Mouse (Mus musculus): ENCODE data around the gene P3h2. TPM values are rescaled to one million over a fixed set of nuclear protein-coding genes. Genes with fewer than 3 reads are reported as not detected.

P3h2 gene
- polyA plus RNA-seq, 1 experiment from 2014 or later = 9.6 TPM

DNA sequence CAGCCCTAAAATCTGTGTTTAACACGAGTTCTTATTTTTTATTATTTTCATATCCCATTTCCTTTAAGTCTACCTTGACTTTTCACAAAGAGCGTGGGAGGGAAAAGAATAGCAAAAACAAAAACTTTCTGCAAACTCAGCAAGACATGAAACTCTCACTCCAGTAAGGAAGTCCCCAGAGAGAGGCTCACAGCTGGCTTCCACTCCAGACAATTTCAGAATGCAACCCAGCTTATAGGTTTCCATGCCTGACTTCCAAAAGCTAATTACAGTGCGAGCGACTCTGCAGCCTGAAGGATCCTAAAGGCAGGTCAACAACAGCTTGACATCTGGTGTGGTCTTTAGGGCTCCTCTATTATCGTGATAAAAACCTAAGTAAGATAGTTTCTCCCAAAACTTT is 70.5 kb downstream of the P3h2 start:
- WGBS = 52% methylated on average over 5 of the region's 5 CpGs
- Histone ChIP-seq H3K4me2 (replicated peaks; ENCODE audit: low read depth, low read length) (no peak overlapping the region), H3K36me3 (ENCODE audit: control insufficient read depth, insufficient read depth, low read length) (no peaks in the 10 kb centered on the region), H3K4me3 (ENCODE audit: low read depth, low read length) (no peak overlapping the region), H3K27me3 (ENCODE audit: control insufficient read depth, insufficient read depth, low read length) (no peaks in the 10 kb centered on the region), H3K4me1 (ENCODE audit: control insufficient read depth, insufficient read depth, low read length) (peaks cover 10% of the 10 kb centered on the region; the same call in 1 of the 2 replicates), H3K27ac (ENCODE audit: low read length) (peak overlapping the region; percentile 71; the same call in 1 of the 2 replicates), H3K9ac (replicated peaks; ENCODE audit: low read depth, low read length) (no peak overlapping the region), H3K9me3 (ENCODE audit: control insufficient read depth, low read depth, low read length) (peaks cover 4% of the 10 kb centered on the region; the same call in 1 of the 2 replicates)
- peak; percentile 42; the same call in 1 of the 2 replicates for ATAC-seq (ENCODE audit: insufficient number of reproducible peaks, insufficient read depth, low FRiP score, low read depth)

DNA sequence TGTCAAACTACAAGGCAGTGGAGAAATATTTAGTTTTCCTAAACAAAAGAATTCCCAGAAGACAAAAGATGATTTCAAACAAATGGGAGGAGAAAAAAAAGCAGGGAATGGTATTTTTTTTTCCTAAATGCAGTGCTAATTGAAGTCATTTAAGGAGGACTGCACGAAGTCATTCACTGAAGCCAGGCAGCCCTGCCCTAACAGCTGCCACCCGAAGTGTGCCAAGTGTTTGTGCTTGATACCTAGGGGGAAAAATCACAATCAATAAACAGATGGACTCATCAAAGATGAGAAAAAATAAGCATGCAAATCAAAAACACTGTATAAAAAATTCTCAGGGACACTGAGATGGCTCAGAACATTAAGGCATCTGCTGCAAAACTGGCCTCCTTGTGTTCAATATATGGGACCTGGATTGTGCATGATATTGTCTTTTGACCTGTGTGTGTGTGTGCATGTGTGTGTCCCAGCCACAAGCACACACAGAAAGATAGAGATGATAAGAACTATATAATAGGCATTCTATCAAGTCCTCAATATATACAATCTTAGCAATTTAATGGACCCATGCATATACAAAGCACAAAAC is 76.1 kb downstream of the P3h2 start:
- Histone ChIP-seq H3K36me3 (ENCODE audit: control insufficient read depth, insufficient read depth, low read length) (no peaks in the 10 kb centered on the region), H3K9me3 (ENCODE audit: control insufficient read depth, low read depth, low read length) (peaks cover 4% of the 10 kb centered on the region; the same call in 1 of the 2 replicates), H3K4me1 (ENCODE audit: control insufficient read depth, insufficient read depth, low read length) (peaks cover 15% of the 10 kb centered on the region; the same call in 1 of the 2 replicates), H3K27me3 (ENCODE audit: control insufficient read depth, insufficient read depth, low read length) (no peaks in the 10 kb centered on the region), H3K4me3 (ENCODE audit: low read depth, low read length) (no peak overlapping the region), H3K27ac (ENCODE audit: low read length) (peak overlapping the region; percentile 45; the same call in 1 of the 2 replicates), H3K4me2 (replicated peaks; ENCODE audit: low read depth, low read length) (no peak overlapping the region), H3K9ac (replicated peaks; ENCODE audit: low read depth, low read length) (no peak overlapping the region)
- no peak for ATAC-seq (ENCODE audit: insufficient number of reproducible peaks, insufficient read depth, low FRiP score, low read depth)
- WGBS = 28% methylated on average over 2 of the region's 2 CpGs

DNA sequence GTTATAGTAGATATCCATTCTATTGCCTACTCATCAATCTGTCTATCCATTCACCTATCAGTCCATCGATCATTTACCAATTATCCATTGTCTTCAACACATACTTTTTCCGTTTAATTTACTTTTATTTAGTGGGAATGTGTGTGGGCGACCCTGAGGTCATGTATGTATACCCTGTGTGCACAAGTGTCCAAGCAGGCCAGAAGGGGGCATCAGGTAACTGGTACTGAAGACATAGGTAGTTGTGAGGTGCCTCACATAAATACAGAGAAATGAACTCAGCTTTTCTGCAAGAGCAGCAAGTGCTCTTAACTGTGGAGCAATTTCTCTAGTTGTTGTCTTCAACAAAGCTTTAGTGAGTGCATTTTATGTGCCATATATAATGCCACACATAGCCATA is 79.2 kb downstream of the P3h2 start:
- ATAC-seq (ENCODE audit: insufficient number of reproducible peaks, insufficient read depth, low FRiP score, low read depth) = no peak
- no peaks in the 10 kb centered on the region for H3K9me3 ChIP-seq (ENCODE audit: control insufficient read depth, low read depth, low read length)
- no peaks in the 10 kb centered on the region for H3K36me3 ChIP-seq (ENCODE audit: control insufficient read depth, insufficient read depth, low read length)
- no peak overlapping the region for H3K9ac ChIP-seq (replicated peaks; ENCODE audit: low read depth, low read length)
- peaks cover 24% of the 10 kb centered on the region; the same call in 1 of the 2 replicates for H3K4me1 ChIP-seq (ENCODE audit: control insufficient read depth, insufficient read depth, low read length)
- H3K27ac ChIP-seq (ENCODE audit: low read length) = no peak overlapping the region
- no peaks in the 10 kb centered on the region for H3K27me3 ChIP-seq (ENCODE audit: control insufficient read depth, insufficient read depth, low read length)
- H3K4me2 ChIP-seq (replicated peaks; ENCODE audit: low read depth, low read length) = no peak overlapping the region
- WGBS = 76% methylated on average over 3 of the region's 3 CpGs
- no peak overlapping the region for H3K4me3 ChIP-seq (ENCODE audit: low read depth, low read length)

DNA sequence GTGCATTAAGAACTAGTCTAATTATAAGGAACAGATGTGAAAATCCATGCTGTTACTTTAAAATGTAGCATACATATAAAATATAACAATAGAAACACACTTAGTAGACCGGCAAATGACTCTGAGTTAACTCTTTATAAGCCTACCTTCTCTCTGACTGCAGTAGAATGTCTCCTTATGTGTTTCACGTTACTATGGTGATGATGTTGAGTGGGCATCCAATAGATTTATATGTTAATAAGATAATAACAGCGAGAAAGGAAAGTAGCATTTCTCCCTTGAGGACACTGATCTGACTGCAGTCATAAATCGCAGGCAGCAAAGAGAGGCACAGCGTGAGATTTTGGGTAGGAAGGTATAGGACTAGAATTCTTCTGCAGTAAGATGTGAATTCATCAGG is 81.0 kb downstream of the P3h2 start:
- no peak overlapping the region for H3K27ac ChIP-seq (ENCODE audit: low read length)
- H3K4me3 ChIP-seq (ENCODE audit: low read depth, low read length) = no peak overlapping the region
- ATAC-seq (ENCODE audit: insufficient number of reproducible peaks, insufficient read depth, low FRiP score, low read depth) = no peak
- H3K9me3 ChIP-seq (ENCODE audit: control insufficient read depth, low read depth, low read length) = no peaks in the 10 kb centered on the region
- no peaks in the 10 kb centered on the region for H3K36me3 ChIP-seq (ENCODE audit: control insufficient read depth, insufficient read depth, low read length)
- H3K27me3 ChIP-seq (ENCODE audit: control insufficient read depth, insufficient read depth, low read length) = no peaks in the 10 kb centered on the region
- no peak overlapping the region for H3K4me2 ChIP-seq (replicated peaks; ENCODE audit: low read depth, low read length)
- no peak overlapping the region for H3K9ac ChIP-seq (replicated peaks; ENCODE audit: low read depth, low read length)
- 76% methylated on average over 5 of the region's 5 CpGs for WGBS
- peaks cover 24% of the 10 kb centered on the region; the same call in 1 of the 2 replicates for H3K4me1 ChIP-seq (ENCODE audit: control insufficient read depth, insufficient read depth, low read length)

DNA sequence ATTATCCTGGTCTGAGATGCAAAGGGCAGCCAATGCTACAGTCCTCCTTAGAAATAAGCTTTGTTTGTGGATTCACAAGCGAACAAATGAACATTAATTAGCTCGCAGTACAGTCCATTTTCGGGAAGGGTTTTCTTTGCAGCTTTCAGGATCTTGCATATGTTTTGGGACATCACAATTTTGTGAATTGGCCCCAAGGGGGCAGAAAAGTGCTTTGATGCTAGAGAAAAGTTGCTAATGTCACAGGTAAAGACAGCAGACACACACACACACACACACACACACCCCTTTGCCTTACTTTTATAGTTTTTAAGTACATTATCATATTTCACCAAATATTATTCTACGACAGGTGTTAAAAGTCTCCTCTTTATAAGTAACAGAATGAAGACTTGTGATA is 82.2 kb downstream of the P3h2 start:
- 63% methylated on average over 4 of the region's 4 CpGs for WGBS
- H3K9me3 ChIP-seq (ENCODE audit: control insufficient read depth, low read depth, low read length) = no peaks in the 10 kb centered on the region
- no peak for ATAC-seq (ENCODE audit: insufficient number of reproducible peaks, insufficient read depth, low FRiP score, low read depth)
- peak overlapping the region; percentile 18; the same call in 1 of the 2 replicates for H3K27ac ChIP-seq (ENCODE audit: low read length)
- no peaks in the 10 kb centered on the region for H3K36me3 ChIP-seq (ENCODE audit: control insufficient read depth, insufficient read depth, low read length)
- peaks cover 19% of the 10 kb centered on the region for H3K4me1 ChIP-seq (ENCODE audit: control insufficient read depth, insufficient read depth, low read length)
- H3K4me3 ChIP-seq (ENCODE audit: low read depth, low read length) = no peak overlapping the region
- H3K4me2 ChIP-seq (replicated peaks; ENCODE audit: low read depth, low read length) = no peak overlapping the region
- no peaks in the 10 kb centered on the region for H3K27me3 ChIP-seq (ENCODE audit: control insufficient read depth, insufficient read depth, low read length)
- H3K9ac ChIP-seq (replicated peaks; ENCODE audit: low read depth, low read length) = no peak overlapping the region

DNA sequence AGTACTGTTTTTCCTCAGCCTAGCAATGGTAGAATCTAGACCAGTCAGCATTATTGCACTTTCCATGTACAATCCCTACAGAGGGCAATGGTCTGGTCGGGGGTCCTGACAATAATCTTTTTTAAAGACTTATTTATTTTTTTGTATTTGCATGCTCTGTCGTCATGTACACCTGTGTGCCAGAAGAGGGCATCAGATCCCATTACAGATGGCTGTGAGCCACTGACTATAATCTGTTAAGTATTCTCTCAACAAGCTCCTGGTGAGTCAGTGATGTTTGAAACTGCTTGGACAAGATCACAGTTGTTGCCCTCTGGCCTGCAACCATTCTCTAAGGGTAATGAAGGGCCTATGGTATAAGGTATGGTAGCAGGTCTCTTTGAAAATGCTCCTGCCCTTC is 83.8 kb downstream of the P3h2 start:
- H3K9ac ChIP-seq (replicated peaks; ENCODE audit: low read depth, low read length) = no peak overlapping the region
- no peak overlapping the region for H3K4me2 ChIP-seq (replicated peaks; ENCODE audit: low read depth, low read length)
- no peak overlapping the region for H3K4me3 ChIP-seq (ENCODE audit: low read depth, low read length)
- no peaks in the 10 kb centered on the region for H3K36me3 ChIP-seq (ENCODE audit: control insufficient read depth, insufficient read depth, low read length)
- H3K9me3 ChIP-seq (ENCODE audit: control insufficient read depth, low read depth, low read length) = no peaks in the 10 kb centered on the region
- H3K4me1 ChIP-seq (ENCODE audit: control insufficient read depth, insufficient read depth, low read length) = peaks cover 19% of the 10 kb centered on the region
- WGBS = 58% methylated on average over 2 of the region's 2 CpGs
- no peaks in the 10 kb centered on the region for H3K27me3 ChIP-seq (ENCODE audit: control insufficient read depth, insufficient read depth, low read length)
- no peak overlapping the region for H3K27ac ChIP-seq (ENCODE audit: low read length)
- no peak for ATAC-seq (ENCODE audit: insufficient number of reproducible peaks, insufficient read depth, low FRiP score, low read depth)

DNA sequence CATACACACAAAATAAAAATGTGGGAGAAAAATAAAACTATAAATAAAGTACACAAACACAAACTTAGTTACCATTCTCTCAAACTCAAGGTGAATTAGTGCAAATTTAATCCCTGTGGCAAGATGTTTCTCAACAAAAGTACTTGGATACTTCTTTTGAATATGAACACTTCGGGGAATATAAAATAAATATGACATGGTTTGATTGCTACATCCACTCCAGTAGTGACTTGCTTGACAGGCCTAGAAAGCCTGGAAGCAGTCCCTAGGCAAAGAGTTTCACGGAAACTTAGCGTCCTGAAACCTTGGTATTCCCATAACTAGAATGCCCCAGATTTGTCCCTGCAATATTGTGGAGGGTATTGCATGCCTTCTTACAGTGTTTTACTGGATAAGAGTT is 99.8 kb downstream of the P3h2 start:
- Histone ChIP-seq H3K4me2 (replicated peaks; ENCODE audit: low read depth, low read length) (no peak overlapping the region), H3K4me1 (ENCODE audit: control insufficient read depth, insufficient read depth, low read length) (no peaks in the 10 kb centered on the region), H3K4me3 (ENCODE audit: low read depth, low read length) (no peak overlapping the region), H3K27me3 (ENCODE audit: control insufficient read depth, insufficient read depth, low read length) (no peaks in the 10 kb centered on the region), H3K9me3 (ENCODE audit: control insufficient read depth, low read depth, low read length) (no peaks in the 10 kb centered on the region), H3K36me3 (ENCODE audit: control insufficient read depth, insufficient read depth, low read length) (no peaks in the 10 kb centered on the region), H3K27ac (ENCODE audit: low read length) (no peak overlapping the region), H3K9ac (replicated peaks; ENCODE audit: low read depth, low read length) (no peak overlapping the region)
- ATAC-seq (ENCODE audit: insufficient number of reproducible peaks, insufficient read depth, low FRiP score, low read depth) = no peak
- 88% methylated on average over 3 of the region's 3 CpGs for WGBS

DNA sequence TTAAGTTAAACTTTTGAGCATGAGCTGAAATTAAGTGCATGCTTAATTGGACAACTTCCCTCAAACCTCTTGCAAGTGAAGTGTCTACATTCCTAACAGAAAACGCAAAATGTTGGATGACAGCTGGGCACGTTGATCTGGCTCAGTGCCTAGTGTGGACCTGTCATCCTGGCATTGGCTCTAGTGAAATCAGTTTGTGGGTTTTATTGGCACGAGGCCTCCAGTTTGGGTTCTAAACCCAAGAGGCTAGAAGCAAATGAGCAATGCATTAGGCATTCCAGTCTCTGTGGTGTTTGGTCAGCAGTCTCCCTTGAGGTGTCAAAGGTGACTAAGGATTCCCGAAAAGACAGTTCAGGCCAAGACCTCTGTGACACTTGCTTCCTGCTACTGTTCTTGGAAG is 102.3 kb downstream of the P3h2 start:
- WGBS = 49% methylated on average over 4 of the region's 4 CpGs
- no peaks in the 10 kb centered on the region for H3K9me3 ChIP-seq (ENCODE audit: control insufficient read depth, low read depth, low read length)
- H3K36me3 ChIP-seq (ENCODE audit: control insufficient read depth, insufficient read depth, low read length) = no peaks in the 10 kb centered on the region
- no peak for ATAC-seq (ENCODE audit: insufficient number of reproducible peaks, insufficient read depth, low FRiP score, low read depth)
- H3K9ac ChIP-seq (replicated peaks; ENCODE audit: low read depth, low read length) = no peak overlapping the region
- H3K4me1 ChIP-seq (ENCODE audit: control insufficient read depth, insufficient read depth, low read length) = no peaks in the 10 kb centered on the region
- H3K4me3 ChIP-seq (ENCODE audit: low read depth, low read length) = no peak overlapping the region
- no peak overlapping the region for H3K27ac ChIP-seq (ENCODE audit: low read length)
- H3K4me2 ChIP-seq (replicated peaks; ENCODE audit: low read depth, low read length) = no peak overlapping the region
- H3K27me3 ChIP-seq (ENCODE audit: control insufficient read depth, insufficient read depth, low read length) = no peaks in the 10 kb centered on the region

DNA sequence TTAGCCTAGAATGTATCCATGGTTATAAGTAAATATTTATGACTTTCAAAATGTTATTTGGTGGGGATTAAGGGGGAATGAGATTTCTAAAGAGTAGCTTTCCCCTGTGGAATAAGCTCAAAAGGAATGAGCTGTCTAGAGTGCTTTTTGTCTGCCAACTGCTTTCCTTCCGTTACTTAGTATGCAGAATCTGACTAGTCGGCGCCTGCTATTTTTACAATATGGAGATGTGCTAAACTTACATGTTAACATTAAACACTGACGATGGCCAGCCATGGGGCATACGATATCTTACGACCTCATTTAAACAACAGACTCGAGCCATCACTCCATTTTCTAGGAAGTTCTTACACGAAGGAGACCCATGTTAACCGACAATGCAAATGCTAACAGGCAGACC is 102.7 kb downstream of the P3h2 start:
- Histone ChIP-seq H3K36me3 (ENCODE audit: control insufficient read depth, insufficient read depth, low read length) (no peaks in the 10 kb centered on the region), H3K27me3 (ENCODE audit: control insufficient read depth, insufficient read depth, low read length) (no peaks in the 10 kb centered on the region), H3K9me3 (ENCODE audit: control insufficient read depth, low read depth, low read length) (no peaks in the 10 kb centered on the region), H3K4me1 (ENCODE audit: control insufficient read depth, insufficient read depth, low read length) (no peaks in the 10 kb centered on the region), H3K4me3 (ENCODE audit: low read depth, low read length) (no peak overlapping the region), H3K27ac (ENCODE audit: low read length) (no peak overlapping the region), H3K4me2 (replicated peaks; ENCODE audit: low read depth, low read length) (no peak overlapping the region), H3K9ac (replicated peaks; ENCODE audit: low read depth, low read length) (no peak overlapping the region)
- WGBS = 57% methylated on average over 9 of the region's 9 CpGs
- ATAC-seq (ENCODE audit: insufficient number of reproducible peaks, insufficient read depth, low FRiP score, low read depth) = no peak
